Mouse (Mus musculus) embryonic facial prominence, embryonic 10.5 days (tissue): ENCODE data around the gene Naalad2. TPM values are rescaled to one million over a fixed set of nuclear protein-coding genes. Genes with fewer than 3 reads are reported as not detected.
"Not testable (repeated sequence)": the region's sequence is repeated elsewhere in the genome, so short reads cannot be mapped to it uniquely, and the experiment has no call there.

Experiments
- DNase-seq: peaks from one replicate; pipeline ENCODE4 v3.0.0-alpha.2; 2017; ENCODE audit warnings: low spot score
- H3K27ac ChIP-seq: fragments of 300-500 bp; sonication (generic); replicated peaks from 2 replicates; pipeline ENCODE4 v1.5.1; 2016; ENCODE audit warnings: mild to moderate bottlenecking
- H3K27me3 ChIP-seq: fragments of 300-500 bp; sonication (generic); replicated peaks from 2 replicates; pipeline ENCODE4 v1.6.1; 2016; ENCODE audit warnings: low read depth, mild to moderate bottlenecking; ENCODE audit not compliant: poor library complexity, severe bottlenecking
- H3K36me3 ChIP-seq: fragments of 300-500 bp; sonication (generic); replicated peaks from 2 replicates; pipeline ENCODE4 v1.6.1; 2016; ENCODE audit warnings: mild to moderate bottlenecking, moderate library complexity
- H3K4me1 ChIP-seq: fragments of 300-500 bp; sonication (generic); 2 replicates; pipeline ENCODE4 v1.6.1; 2016
- H3K4me3 ChIP-seq: fragments of 300-500 bp; sonication (generic); 2 replicates; pipeline ENCODE4 v1.5.1; 2016; ENCODE audit warnings: mild to moderate bottlenecking, moderate library complexity
- H3K9me3 ChIP-seq: fragments of 300-500 bp; sonication (generic); 2 replicates; pipeline ENCODE4 v1.6.1; 2016; ENCODE audit warnings: mild to moderate bottlenecking
- WGBS: fragments of 180-500 bp; shearing (Covaris S2); methylation state at CpG from one replicate; pipeline ENCODE4 v1.1.7; 2016; 5-methylcytosine and 5-hydroxymethylcytosine counted together
- polyA plus RNA-seq: library from polyadenylated mRNA; unstranded; fragments of >200 nt; fragmentation: Nextera tagmentation; extraction: Ambion mirVana; gene quantifications from 2 replicates; pipeline ENCODE4 v1.2.1, GENCODE M21; 2016

Naalad2 gene
- polyA plus RNA-seq, 1 experiment from 2014 or later: 1.6 TPM

- WGBS: 4% methylated on average over 49 of the region's 49 CpGs
- Histone ChIP-seq H3K4me3 (peak within 1 kb of the TSS; percentile 94), H3K27me3 (no peaks in the 10 kb centered on the region), H3K36me3 (peaks cover 10% of the 10 kb centered on the region), H3K9me3 (no peaks in the 10 kb centered on the region), H3K27ac (peak within 1 kb of the TSS; percentile 96), H3K4me1 (peaks cover 15% of the 10 kb centered on the region)
- DNase-seq: peak; percentile 97
Observed at GRCm38 (mm10) chr9:18291571-18292429, 111.0 kb downstream of the Naalad2 start, which contains the start of gene Chordc1. Chordc1 (plus strand) TSS chr9:18292125.

GRCm38 (mm10) chr9:18278693-18279092, 124.1 kb downstream of the Naalad2 start:
- H3K4me3 ChIP-seq: not testable (repeated sequence)

GRCm38 (mm10) chr9:18277497-18277896, 125.3 kb downstream of the Naalad2 start:
- Histone ChIP-seq H3K27me3 (no peaks in the 10 kb centered on the region), H3K4me1 (no peaks in the 10 kb centered on the region), H3K4me3 (no peak overlapping the region), H3K9me3 (no peaks in the 10 kb centered on the region), H3K36me3 (no peaks in the 10 kb centered on the region), H3K27ac (no peak overlapping the region)
- no peak for DNase-seq
- whole genome bisulfite sequencing: 63% methylated on average over 1 of the region's 1 CpGs

More at GRCm38 (mm10) chr9:18278693-18279092, 124.1 kb downstream of the Naalad2 start:
- not testable (repeated sequence) for H3K9me3 ChIP-seq, H3K27me3 ChIP-seq, H3K4me1 ChIP-seq, H3K27ac ChIP-seq, DNase-seq, H3K36me3 ChIP-seq
- WGBS: 37% methylated on average over 5 of the region's 5 CpGs

GRCm38 (mm10) chr9:18276844-18277243, 126.0 kb downstream of the Naalad2 start:
- whole genome bisulfite sequencing: 66% methylated on average over 2 of the region's 2 CpGs

GRCm38 (mm10) chr9:18275901-18276300, 126.9 kb downstream of the Naalad2 start:
- no peaks in the 10 kb centered on the region for H3K4me1 ChIP-seq

More at GRCm38 (mm10) chr9:18276844-18277243, 126.0 kb downstream of the Naalad2 start:
- no peaks in the 10 kb centered on the region for H3K36me3 ChIP-seq
- H3K4me3 ChIP-seq: no peak overlapping the region
- H3K27me3 ChIP-seq: no peaks in the 10 kb centered on the region
- H3K4me1 ChIP-seq: no peaks in the 10 kb centered on the region
- no peak overlapping the region for H3K27ac ChIP-seq
- H3K9me3 ChIP-seq: no peaks in the 10 kb centered on the region
- no peak for DNase-seq

More at GRCm38 (mm10) chr9:18275901-18276300, 126.9 kb downstream of the Naalad2 start:
- no peak overlapping the region for H3K27ac ChIP-seq
- H3K9me3 ChIP-seq: no peaks in the 10 kb centered on the region
- no peaks in the 10 kb centered on the region for H3K27me3 ChIP-seq
- 94% methylated on average over 1 of the region's 1 CpGs for whole genome bisulfite sequencing
- no peak overlapping the region for H3K4me3 ChIP-seq
- H3K36me3 ChIP-seq: no peaks in the 10 kb centered on the region
- DNase-seq: no peak

Other genes starting within 250 kb of the Naalad2 start
- 160 and 165 TPM in 2 replicates for gene Chordc1, start 110.9 kb downstream of the Naalad2 start, polyA plus RNA-seq
- not detected in 2 replicates for gene Ubtfl1, start 1.4 kb upstream of the Naalad2 start, polyA plus RNA-seq
- gene Mbd3l2, start 27.7 kb upstream of the Naalad2 start, polyA plus RNA-seq: not detected in 2 replicates
- gene Zfp558, start 75.3 kb upstream of the Naalad2 start, polyA plus RNA-seq: 10.0 and 11.5 TPM in 2 replicates
- not detected in 2 replicates for gene Mbd3l1, start 75.4 kb upstream of the Naalad2 start, polyA plus RNA-seq